ENCODE assay signal across 8 mouse cellular contexts in the genomic region with DNA sequence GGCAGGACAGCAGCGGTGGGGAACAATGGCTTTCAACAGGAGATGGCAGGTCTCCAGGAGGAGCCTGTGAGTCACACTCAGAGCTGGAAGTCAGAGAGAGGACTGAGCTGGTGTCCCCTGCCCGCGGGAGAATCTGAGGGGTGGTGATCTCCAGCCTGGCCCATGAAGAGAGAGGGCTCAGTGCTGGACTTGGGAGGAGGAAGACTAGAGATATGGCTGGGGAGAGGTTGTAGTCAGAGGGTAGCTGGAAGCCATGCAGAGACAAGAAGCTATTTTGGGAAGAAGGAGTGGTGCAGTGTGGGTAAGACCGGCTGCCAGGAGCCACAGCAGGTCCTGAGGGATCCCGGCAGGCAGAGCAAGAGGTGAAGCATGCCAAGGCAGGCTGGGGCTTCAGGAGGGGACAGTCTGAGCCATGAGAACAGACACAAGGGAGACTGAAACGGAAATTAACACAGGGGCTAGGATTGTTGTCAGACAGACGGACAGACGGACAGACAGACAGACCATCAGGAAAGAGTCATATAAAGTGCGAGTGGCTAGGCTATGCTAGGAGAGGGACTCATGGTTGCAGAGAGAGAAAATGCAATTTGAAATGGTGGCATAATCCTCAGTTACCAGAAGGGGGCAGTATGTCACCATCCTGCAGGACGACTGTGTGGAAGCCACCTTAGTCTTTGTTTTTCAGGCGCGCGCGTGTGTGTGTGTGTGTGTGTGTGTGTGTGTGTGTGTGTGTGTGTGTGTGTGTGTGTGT. TPM values are rescaled to one million over a fixed set of nuclear protein-coding genes. Genes with fewer than 3 reads are reported as not detected.
DNase-seq lines count a peak whose midpoint lies in the region; ATAC-seq and TF ChIP-seq lines count a peak whose summit lies in the region.

No protein-coding gene starts in this region.

- H3K27me3 ChIP-seq in thymus, adult 2 months (ENCODE audit: control insufficient read depth, insufficient read depth, low read length): no peaks in the 10 kb centered on the region; the same call in 1 of the 2 replicates
- no peaks in the 10 kb centered on the region for H3K27me3 ChIP-seq in limb, embryonic 12.5 days

- H3K36me3 ChIP-seq in thymus, adult 2 months (ENCODE audit: control insufficient read depth, insufficient read depth, low read length): no peaks in the 10 kb centered on the region
- H3K36me3 ChIP-seq in limb, embryonic 12.5 days: no peaks in the 10 kb centered on the region

- peaks cover 24% of the 10 kb centered on the region for H3K4me1 ChIP-seq in thymus, adult 2 months (replicated peaks; ENCODE audit: control insufficient read depth, insufficient read depth, low read length)
- H3K4me1 ChIP-seq in limb, embryonic 12.5 days (replicated peaks): no peaks in the 10 kb centered on the region

- H3K9ac ChIP-seq in limb, embryonic 12.5 days (replicated peaks): no peak overlapping the region

- no peak for TF ChIP-seq CTCF in thymus, adult 2 months (IDR thresholded peaks at IDR 0.05; ENCODE audit: borderline replicate concordance, control insufficient read depth, extremely low read depth, insufficient read depth, low read length, poor library complexity)

- H3K4me3 ChIP-seq in thymus, adult 2 months (ENCODE audit: control insufficient read depth, insufficient read depth, low read length): no peak overlapping the region
- no peak overlapping the region for H3K4me3 ChIP-seq in limb, embryonic 12.5 days (replicated peaks)

- H3K27ac ChIP-seq in thymus, adult 2 months (ENCODE audit: control insufficient read depth, insufficient read depth, low read length): no peak overlapping the region
- no peak overlapping the region for H3K27ac ChIP-seq in limb, embryonic 12.5 days

- peak; percentile 29; the same call in 1 of the 2 replicates for ATAC-seq in limb, embryonic 12.5 days (ENCODE audit: insufficient number of reproducible peaks, insufficient read depth, low FRiP score, low TSS enrichment, low read depth)

- no peak overlapping the region for H3K4me2 ChIP-seq in limb, embryonic 12.5 days

- no peak for TF ChIP-seq POLR2A in thymus, adult 2 months (IDR thresholded peaks at IDR 0.05; ENCODE audit: control insufficient read depth, extremely low read depth, insufficient read depth, low read length, poor library complexity)

- no peaks in the 10 kb centered on the region for H3K9me3 ChIP-seq in limb, embryonic 12.5 days

- 17% methylated on average over 14 of the region's 14 CpGs for WGBS in thymus, adult 2 months
- 37% methylated on average over 14 of the region's 14 CpGs for WGBS in limb, embryonic 12.5 days

- intact Hi-C loops in heart, postnatal 10 days (cut with DNase I): loop anchor here (1.0 to 2.0 kb wide), 2 partner anchors 45 to 71 kb away; no protein-coding TSS in a partner anchor

- peak; percentile 58 for DNase-seq in thymus, adult 2 months
- no peak for DNase-seq in thymus, adult 18-20 months
- DNase-seq in brain, embryonic 18.5 days (ENCODE audit: low read depth, low spot score): peak; percentile 40
- peak; percentile 65 for DNase-seq in fibroblast of lung, adult 2 months (ENCODE audit: low read depth)
- DNase-seq in heart, postnatal 10 days: peak; percentile 84
- DNase-seq in natural killer cell, adult 2 months (ENCODE audit: low spot score in 2 of 2): peak; percentile 37 to 56
- DNase-seq in ovary, postnatal 36 days (ENCODE audit: low spot score): no peak

RNA-seq across cellular contexts. Expression of gene Xirp1, which starts 4.2 kb away (rescaled TPM):
- 0.24 and 2.3 TPM in 2 replicates for polyA plus RNA-seq in thymus, adult 2 months (2012; rRNA removed)
- 100 to 1,000 TPM; 147 to 150 TPM for total RNA-seq in heart, postnatal 10 days (2021)
- polyA plus RNA-seq in limb, embryonic 12.5 days (2016; fragmentation: Nextera tagmentation; extraction: Ambion mirVana): 0.44 and 0.59 TPM in 2 replicates

RNA-seq across cellular contexts. Expression of gene Cx3cr1, which starts 42.1 kb away (rescaled TPM):
- polyA plus RNA-seq in thymus, adult 2 months (2012; rRNA removed): 5.1 and 7.5 TPM in 2 replicates
- total RNA-seq in heart, postnatal 10 days (2021): 1 to 10 TPM; 3.9 to 7.1 TPM
- 5.1 and 5.9 TPM in 2 replicates for polyA plus RNA-seq in limb, embryonic 12.5 days (2016; fragmentation: Nextera tagmentation; extraction: Ambion mirVana)

RNA-seq across cellular contexts. Expression of gene Csrnp1, which starts 43.1 kb away (rescaled TPM):
- 283 and 325 TPM in 2 replicates for polyA plus RNA-seq in thymus, adult 2 months (2012; rRNA removed)
- 10 to 100 TPM in 1 of 2 experiments, 1 to 10 TPM in 1; 9.9 to 19.0 TPM for total RNA-seq in heart, postnatal 10 days (2021)
- 4.6 and 4.8 TPM in 2 replicates for polyA plus RNA-seq in limb, embryonic 12.5 days (2016; fragmentation: Nextera tagmentation; extraction: Ambion mirVana)

Comparison
In these comparisons a context has a peak if more than half of its experiments do, and no peak if none do; other contexts are left out.
1. DNase-seq: peak in thymus, adult 2 months (single experiment), brain, embryonic 18.5 days (single experiment), fibroblast of lung, adult 2 months (single experiment), heart, postnatal 10 days (2 of 2) and natural killer cell, adult 2 months (2 of 2); none in thymus, adult 18-20 months (0 of 2) and ovary, postnatal 36 days (single experiment).
2. RNA of gene Csrnp1, which starts 43.1 kb away (polyA plus RNA-seq): 283 to 325 TPM in thymus, adult 2 months; 4.6 to 4.8 TPM in limb, embryonic 12.5 days; every median in the first group is over 10 times any median in the second.